Mouse (Mus musculus): ENCODE measurements around the gene Macrod2. TPM values are rescaled to one million over a fixed set of nuclear protein-coding genes. Genes with fewer than 3 reads are reported as not detected.

Gene Macrod2
- polyA plus RNA-seq, 1 experiment from 2014 or later: 90.5 TPM

DNA sequence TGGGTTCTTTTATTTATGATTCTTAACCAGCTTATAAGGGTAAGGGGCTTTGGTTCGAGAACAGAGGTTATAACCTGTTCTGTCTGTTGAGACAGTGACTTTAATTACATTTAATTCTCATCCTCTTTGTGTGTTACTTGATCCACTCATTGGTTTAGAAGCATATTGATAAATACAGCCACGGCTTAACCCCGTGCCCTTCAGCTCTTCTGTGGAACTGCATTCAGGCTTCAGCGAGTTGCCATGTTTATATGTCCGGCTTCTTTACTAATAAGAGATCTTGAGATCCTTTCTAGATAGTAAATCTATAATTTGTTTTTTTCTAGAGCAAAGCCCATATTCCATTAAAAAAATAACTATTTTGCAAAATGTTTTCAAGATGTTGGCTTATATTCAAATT, 608.7 kb downstream of the Macrod2 start:
- ATAC-seq (replicated peaks): no peak

DNA sequence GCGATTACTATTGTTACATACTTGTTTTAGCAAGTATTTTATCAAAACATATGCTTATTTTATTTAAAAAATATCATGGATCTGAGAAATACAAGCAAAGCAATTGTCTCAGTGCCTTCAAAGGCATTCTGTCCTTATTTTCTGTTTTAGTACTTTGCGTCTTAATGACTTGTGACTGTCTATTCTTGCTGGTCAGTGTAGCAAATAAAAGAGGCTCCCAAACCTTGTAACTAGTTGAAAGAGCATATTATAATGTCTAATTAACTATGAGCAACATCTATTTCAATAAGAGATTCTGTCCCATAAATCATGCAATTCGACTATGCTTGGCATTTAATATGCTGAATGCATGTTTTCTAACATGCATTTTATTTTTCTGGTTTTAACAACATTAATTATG, 609.2 kb downstream of the Macrod2 start:
- Histone ChIP-seq H3K27ac (no peak overlapping the region), H3K36me3 (replicated peaks) (no peaks in the 10 kb centered on the region), H3K4me2 (no peak overlapping the region), H3K9me3 (no peaks in the 10 kb centered on the region), H3K4me3 (no peak overlapping the region), H3K4me1 (peaks cover 8% of the 10 kb centered on the region), H3K9ac (no peak overlapping the region), H3K27me3 (replicated peaks) (no peaks in the 10 kb centered on the region)
- no peak for ATAC-seq (replicated peaks)
- WGBS: 72% methylated on average over 3 of the region's 3 CpGs

More for the DNA sequence above, 608.7 kb downstream of the Macrod2 start:
- H3K27ac ChIP-seq: no peak overlapping the region
- H3K4me1 ChIP-seq: peaks cover 8% of the 10 kb centered on the region
- H3K9me3 ChIP-seq: no peaks in the 10 kb centered on the region
- H3K4me3 ChIP-seq: no peak overlapping the region
- 35% methylated on average over 5 of the region's 5 CpGs for WGBS
- H3K4me2 ChIP-seq: no peak overlapping the region
- H3K9ac ChIP-seq: no peak overlapping the region
- no peaks in the 10 kb centered on the region for H3K36me3 ChIP-seq (replicated peaks)
- no peaks in the 10 kb centered on the region for H3K27me3 ChIP-seq (replicated peaks)

DNA sequence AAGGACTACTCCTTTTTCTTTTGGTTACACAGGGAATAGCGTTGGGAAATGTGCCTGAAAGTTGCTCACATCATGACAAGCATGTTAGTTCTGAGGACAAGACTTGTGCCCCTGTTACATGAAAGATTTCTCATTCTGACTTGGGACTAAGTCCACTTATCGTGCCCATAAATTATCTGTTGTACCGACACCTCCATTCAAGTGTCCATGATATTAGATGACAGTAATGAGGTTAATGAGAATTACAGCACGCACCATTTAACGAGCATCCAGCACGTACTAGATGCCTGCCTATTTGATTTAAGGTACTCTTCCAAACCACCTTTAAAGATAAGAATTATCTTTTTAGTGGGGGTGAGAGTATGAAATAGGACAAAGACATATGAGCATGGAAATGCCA, 610.5 kb downstream of the Macrod2 start:
- no peaks in the 10 kb centered on the region for H3K9me3 ChIP-seq
- ATAC-seq (replicated peaks): no peak
- H3K9ac ChIP-seq: no peak overlapping the region
- no peak overlapping the region for H3K4me2 ChIP-seq
- 82% methylated on average over 6 of the region's 6 CpGs for WGBS
- H3K4me3 ChIP-seq: no peak overlapping the region
- peaks cover 8% of the 10 kb centered on the region for H3K4me1 ChIP-seq
- no peaks in the 10 kb centered on the region for H3K36me3 ChIP-seq (replicated peaks)
- no peaks in the 10 kb centered on the region for H3K27me3 ChIP-seq (replicated peaks)
- H3K27ac ChIP-seq: no peak overlapping the region

DNA sequence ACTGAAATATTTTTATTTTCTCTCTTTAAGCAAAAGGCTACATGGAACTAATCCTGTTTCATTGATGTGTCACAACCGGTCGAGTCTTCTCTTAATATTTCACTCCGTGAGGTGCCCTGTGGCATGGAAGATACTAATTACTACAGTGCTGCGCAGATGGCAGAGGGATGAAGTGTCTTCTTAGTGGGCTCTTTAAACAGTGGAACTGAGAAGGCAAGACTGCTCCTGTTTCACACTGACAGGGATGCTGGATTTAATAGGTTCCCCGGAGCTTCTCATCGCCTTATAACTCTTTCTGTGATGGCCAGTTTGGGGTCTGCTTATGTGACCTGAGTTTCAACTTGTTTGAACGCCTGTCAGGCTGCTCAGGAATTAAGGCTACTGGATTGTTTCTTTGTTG, 612.6 kb downstream of the Macrod2 start:
- 0 out of 2 replicates have a peak overlapping the region, but pooled peaks have one; percentile 27 for H3K27ac ChIP-seq
- ATAC-seq (replicated peaks): 0 out of 2 replicates have a peak, but pooled peaks have one; percentile 33
- no peaks in the 10 kb centered on the region for H3K9me3 ChIP-seq
- no peak overlapping the region for H3K9ac ChIP-seq
- no peak overlapping the region for H3K4me2 ChIP-seq
- no peak overlapping the region for H3K4me3 ChIP-seq
- 28% methylated on average over 7 of the region's 7 CpGs for WGBS
- peaks cover 8% of the 10 kb centered on the region for H3K4me1 ChIP-seq
- no peaks in the 10 kb centered on the region for H3K36me3 ChIP-seq (replicated peaks)
- H3K27me3 ChIP-seq (replicated peaks): no peaks in the 10 kb centered on the region

DNA sequence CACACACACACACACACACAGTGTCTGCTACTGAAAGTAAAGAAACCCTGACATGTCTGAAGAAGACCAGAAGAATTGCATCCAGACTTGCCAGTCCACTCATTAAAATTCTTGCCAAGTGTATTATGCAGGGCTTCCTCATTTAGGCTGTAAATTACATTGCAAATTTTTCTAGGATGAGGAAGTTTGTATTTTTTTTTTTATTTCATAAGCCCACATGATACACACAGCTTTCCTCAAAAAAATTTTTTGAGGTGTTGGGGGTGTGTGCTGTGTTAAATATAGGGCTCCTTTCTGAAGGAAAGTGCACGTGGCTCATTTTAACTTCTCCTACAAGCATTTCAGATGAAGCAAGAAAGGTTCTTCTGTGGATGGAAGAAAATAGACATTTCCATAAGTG, 613.3 kb downstream of the Macrod2 start:
- Histone ChIP-seq H3K4me1 (peaks cover 8% of the 10 kb centered on the region), H3K9me3 (no peaks in the 10 kb centered on the region), H3K27me3 (replicated peaks) (no peaks in the 10 kb centered on the region), H3K4me2 (no peak overlapping the region), H3K4me3 (no peak overlapping the region), H3K36me3 (replicated peaks) (no peaks in the 10 kb centered on the region), H3K9ac (no peak overlapping the region), H3K27ac (no peak overlapping the region)
- ATAC-seq (replicated peaks): no peak
- WGBS: 78% methylated on average over 1 of the region's 1 CpGs

DNA sequence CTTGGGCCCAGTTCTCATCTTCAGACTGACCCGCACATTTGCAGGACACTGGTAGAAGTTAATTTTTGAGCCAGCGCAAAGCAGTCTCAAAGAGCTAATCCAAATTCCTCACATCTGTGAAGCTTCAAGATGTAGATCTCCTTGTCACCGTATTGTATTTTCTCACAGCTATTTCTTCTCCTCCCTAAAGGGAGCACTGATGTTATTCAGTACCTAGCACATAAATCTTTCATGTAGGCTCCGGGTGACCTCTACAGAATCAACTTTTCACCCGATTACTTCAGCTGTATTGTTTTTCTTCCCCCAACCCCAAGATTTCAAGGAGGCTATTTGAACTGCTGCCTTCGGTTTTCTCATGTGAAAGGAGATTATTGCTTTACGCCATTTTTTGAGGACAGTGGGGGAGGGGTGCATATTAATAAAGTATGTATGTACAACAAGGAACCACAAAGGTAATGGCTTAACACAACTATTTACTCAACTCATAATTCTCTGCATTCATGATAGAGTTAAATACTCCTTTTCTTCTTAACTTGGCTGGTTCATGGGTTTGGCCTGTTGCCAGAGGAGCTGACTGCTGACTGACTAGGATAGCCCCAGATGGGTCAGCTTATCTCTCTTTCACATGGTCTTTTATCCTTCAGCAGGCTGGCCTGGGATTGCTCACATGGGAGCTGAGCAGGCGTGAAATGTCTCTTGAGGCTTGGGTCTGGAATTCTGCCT, 618.5 kb downstream of the Macrod2 start:
- no peaks in the 10 kb centered on the region for H3K4me1 ChIP-seq
- H3K9me3 ChIP-seq: no peaks in the 10 kb centered on the region
- H3K9ac ChIP-seq: no peak overlapping the region
- no peaks in the 10 kb centered on the region for H3K27me3 ChIP-seq (replicated peaks)
- 42% methylated on average over 8 of the region's 8 CpGs for WGBS
- H3K4me3 ChIP-seq: no peak overlapping the region
- no peaks in the 10 kb centered on the region for H3K36me3 ChIP-seq (replicated peaks)
- no peak; the same call in 1 of the 2 replicates for ATAC-seq (replicated peaks)
- no peak overlapping the region for H3K27ac ChIP-seq
- no peak overlapping the region for H3K4me2 ChIP-seq

DNA sequence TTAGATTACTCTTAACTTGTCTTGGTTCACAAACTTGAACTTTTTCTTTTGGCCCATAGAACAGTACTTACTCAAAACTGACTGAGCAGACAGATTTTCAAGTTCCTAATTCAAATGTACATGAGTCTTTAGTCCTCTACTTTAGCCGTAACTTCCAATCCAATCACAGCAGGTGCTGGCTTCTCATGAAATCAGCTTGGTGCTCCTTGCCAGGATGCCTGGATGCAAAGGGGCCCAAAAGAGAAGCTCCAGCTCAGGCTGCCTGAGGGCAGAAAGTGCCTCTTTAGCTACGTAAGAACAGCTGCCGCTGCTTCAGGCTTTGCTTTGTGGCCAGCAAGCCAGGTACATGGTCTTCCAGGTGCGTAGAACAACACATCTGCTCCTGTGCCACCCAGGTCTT, 627.9 kb downstream of the Macrod2 start:
- H3K4me2 ChIP-seq: no peak overlapping the region
- H3K9ac ChIP-seq: no peak overlapping the region
- H3K27me3 ChIP-seq (replicated peaks): no peaks in the 10 kb centered on the region
- WGBS: 75% methylated on average over 4 of the region's 4 CpGs
- H3K27ac ChIP-seq: no peak overlapping the region
- H3K36me3 ChIP-seq (replicated peaks): no peaks in the 10 kb centered on the region
- H3K4me3 ChIP-seq: no peak overlapping the region
- no peaks in the 10 kb centered on the region for H3K9me3 ChIP-seq
- no peak for ATAC-seq (replicated peaks)
- peaks cover 5% of the 10 kb centered on the region; the same call in 1 of the 2 replicates for H3K4me1 ChIP-seq

DNA sequence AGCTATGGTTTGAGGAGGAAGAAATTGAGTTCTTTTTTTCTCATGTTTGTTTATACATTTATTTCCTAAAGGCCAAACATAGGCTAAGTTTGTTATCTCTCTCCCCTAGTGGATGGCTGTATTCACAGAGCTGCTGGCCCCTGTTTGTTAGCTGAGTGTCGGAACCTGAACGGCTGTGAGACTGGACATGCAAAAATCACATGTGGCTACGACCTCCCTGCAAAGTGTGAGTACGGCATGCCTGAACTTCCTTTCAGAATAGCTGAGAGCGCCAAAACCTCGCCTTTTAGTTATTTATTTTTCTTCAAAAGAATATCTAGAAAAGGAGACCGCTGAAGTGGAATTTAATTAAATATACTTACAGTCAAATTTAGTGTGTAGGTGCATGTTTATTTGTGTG, 628.8 kb downstream of the Macrod2 start:
- Histone ChIP-seq H3K9me3 (no peaks in the 10 kb centered on the region), H3K4me1 (peaks cover 5% of the 10 kb centered on the region; the same call in 1 of the 2 replicates), H3K27me3 (replicated peaks) (no peaks in the 10 kb centered on the region), H3K4me3 (no peak overlapping the region), H3K36me3 (replicated peaks) (no peaks in the 10 kb centered on the region), H3K27ac (no peak overlapping the region), H3K9ac (no peak overlapping the region), H3K4me2 (no peak overlapping the region)
- no peak for ATAC-seq (replicated peaks)
- 44% methylated on average over 7 of the region's 7 CpGs for WGBS

DNA sequence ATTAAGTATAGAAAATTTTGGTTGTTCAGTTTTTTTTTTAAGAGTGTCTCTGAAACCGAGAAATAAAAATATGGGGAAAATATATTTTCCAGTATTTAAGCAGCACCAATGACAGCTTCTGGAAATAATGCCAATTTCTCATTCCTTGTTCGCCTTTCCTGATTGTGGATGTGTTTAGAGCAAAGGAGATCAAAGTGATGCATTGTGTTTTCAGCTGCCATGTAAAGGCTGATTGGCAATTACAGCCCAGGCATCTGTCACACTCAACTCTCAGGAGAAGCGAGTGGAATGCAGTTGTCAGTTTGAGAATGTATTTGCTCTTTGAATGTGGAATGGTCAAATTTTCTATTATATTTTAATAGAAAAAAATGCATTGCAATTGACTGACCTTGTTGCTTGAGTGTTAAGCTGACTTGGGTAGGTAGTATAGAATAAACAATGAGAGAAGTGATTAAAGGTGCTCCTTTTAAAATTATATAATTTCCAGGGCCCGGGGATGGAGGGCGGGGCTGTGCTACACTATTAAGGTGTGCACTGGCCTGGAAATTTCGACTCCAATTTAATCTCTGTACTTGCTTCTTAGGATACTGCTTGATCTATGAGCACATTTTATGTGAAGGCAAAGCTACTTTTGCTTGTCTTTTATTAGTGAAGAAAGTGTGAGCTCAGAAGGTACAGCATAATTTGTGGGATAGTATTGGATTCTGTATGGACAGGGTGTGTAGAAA, 629.4 kb downstream of the Macrod2 start:
- no peaks in the 10 kb centered on the region for H3K36me3 ChIP-seq (replicated peaks)
- peak; percentile 71; the same call in 1 of the 2 replicates for ATAC-seq (replicated peaks)
- 38% methylated on average over 6 of the region's 6 CpGs for WGBS
- H3K4me3 ChIP-seq: no peak overlapping the region
- H3K4me1 ChIP-seq: peaks cover 5% of the 10 kb centered on the region; the same call in 1 of the 2 replicates
- no peaks in the 10 kb centered on the region for H3K27me3 ChIP-seq (replicated peaks)
- no peak overlapping the region for H3K9ac ChIP-seq
- no peak overlapping the region for H3K4me2 ChIP-seq
- no peak overlapping the region for H3K27ac ChIP-seq
- no peaks in the 10 kb centered on the region for H3K9me3 ChIP-seq

DNA sequence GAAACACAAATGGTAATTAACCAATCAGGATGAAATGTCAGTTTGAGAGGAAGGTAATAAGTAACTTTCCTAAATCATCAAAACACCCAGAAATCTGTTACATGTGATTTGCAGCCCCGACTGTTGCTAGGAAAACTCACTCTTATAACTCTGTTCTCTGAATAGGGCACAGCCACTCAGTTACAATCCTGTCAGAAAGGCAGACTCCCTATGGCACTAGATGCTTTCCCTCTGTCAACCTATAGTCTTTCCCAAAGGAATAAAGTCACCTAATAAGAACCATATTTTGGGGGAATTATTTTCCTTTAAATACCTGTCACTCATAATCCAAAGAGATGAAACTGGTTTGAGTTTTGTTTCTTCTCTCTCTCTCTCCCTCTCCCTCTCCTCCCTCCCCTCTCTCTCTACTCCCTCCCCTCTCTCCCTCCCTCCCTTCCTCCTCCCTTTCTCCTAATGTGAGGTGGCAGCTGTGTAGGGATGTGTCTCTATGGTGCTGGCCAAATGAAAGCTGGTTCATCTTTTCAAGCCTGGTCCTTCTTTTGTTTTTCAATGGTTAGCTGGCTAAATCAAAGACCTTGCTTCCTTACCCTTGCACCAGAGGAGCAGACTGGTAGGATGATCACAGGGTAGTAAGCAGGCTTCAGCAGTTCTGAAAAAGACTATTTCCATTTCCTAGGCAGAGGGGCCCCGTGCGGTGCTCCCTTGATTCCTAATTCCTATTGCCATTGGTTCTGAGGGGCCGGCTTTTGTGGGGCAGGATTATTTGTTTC, 661.8 kb downstream of the Macrod2 start:
- peaks cover 10% of the 10 kb centered on the region for H3K4me1 ChIP-seq
- 6% methylated on average over 4 of the region's 4 CpGs for WGBS
- H3K27me3 ChIP-seq (replicated peaks): no peaks in the 10 kb centered on the region
- peak overlapping the region; percentile 37 for H3K27ac ChIP-seq
- no peak overlapping the region for H3K9ac ChIP-seq
- peak overlapping the region; percentile 19; the same call in 1 of the 2 replicates for H3K4me2 ChIP-seq
- H3K9me3 ChIP-seq: no peaks in the 10 kb centered on the region
- no peak overlapping the region for H3K4me3 ChIP-seq
- no peaks in the 10 kb centered on the region for H3K36me3 ChIP-seq (replicated peaks)
- ATAC-seq (replicated peaks): peak; percentile 89

DNA sequence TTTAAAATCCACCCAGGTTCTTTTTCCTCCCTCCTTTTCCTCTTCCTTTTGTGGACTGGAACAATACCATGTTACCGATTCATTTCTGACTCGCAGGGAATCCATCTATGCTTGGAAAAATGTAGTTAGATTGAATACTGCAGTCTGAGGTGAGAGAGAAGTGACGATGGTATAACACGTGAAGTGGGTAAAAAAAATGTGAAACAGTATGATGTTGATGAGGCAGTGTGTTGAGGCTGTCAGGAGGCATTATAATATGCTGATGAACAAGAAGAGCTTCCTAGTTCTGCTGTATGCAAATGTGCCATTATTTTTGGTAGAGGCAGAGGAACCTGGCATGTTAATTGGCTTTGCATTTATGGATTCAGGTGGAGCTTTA, 662.3 kb downstream of the Macrod2 start:
- Histone ChIP-seq H3K9me3 (no peaks in the 10 kb centered on the region), H3K4me2 (peak overlapping the region; percentile 19; the same call in 1 of the 2 replicates), H3K4me3 (no peak overlapping the region), H3K27ac (peak overlapping the region; percentile 37), H3K36me3 (replicated peaks) (no peaks in the 10 kb centered on the region), H3K27me3 (replicated peaks) (no peaks in the 10 kb centered on the region), H3K4me1 (peaks cover 10% of the 10 kb centered on the region), H3K9ac (no peak overlapping the region)
- ATAC-seq (replicated peaks): peak; percentile 81
- WGBS: 8% methylated on average over 4 of the region's 4 CpGs

Measured in midbrain, embryonic 15.5 days (tissue).